Mouse (Mus musculus): Measurements from ENCODE around the gene Arhgef19. TPM values are rescaled to one million over a fixed set of nuclear protein-coding genes. Genes with fewer than 3 reads are reported as not detected.
A peak's percentile ranks its signal among the peaks of the same experiment; 100 is the strongest.

Arhgef19 gene
- polyA plus RNA-seq, 1 experiment from 2014 or later, result 10.9 TPM

GRCm38 (mm10) chr4:141281578-141281977, 42.3 kb downstream of the Arhgef19 start:
- Histone ChIP-seq H3K9me3 (replicated peaks) (no peaks in the 10 kb centered on the region), H3K36me3 (no peaks in the 10 kb centered on the region), H3K27me3 (peaks cover 29% of the 10 kb centered on the region), H3K4me1 (peaks cover 43% of the 10 kb centered on the region), H3K4me2 (replicated peaks) (no peak overlapping the region), H3K27ac (no peak overlapping the region), H3K9ac (no peak overlapping the region), H3K4me3 (no peak overlapping the region)
- WGBS, result 50% methylated on average over 1 of the region's 1 CpGs
- no peak for ATAC-seq (ENCODE audit: low FRiP score)

GRCm38 (mm10) chr4:141282087-141282486, 42.8 kb downstream of the Arhgef19 start:
- H3K9ac ChIP-seq, result no peak overlapping the region
- H3K27me3 ChIP-seq, result peaks cover 34% of the 10 kb centered on the region
- ATAC-seq (ENCODE audit: low FRiP score), result no peak
- H3K27ac ChIP-seq, result no peak overlapping the region
- H3K9me3 ChIP-seq (replicated peaks), result no peaks in the 10 kb centered on the region
- H3K36me3 ChIP-seq, result no peaks in the 10 kb centered on the region
- no peak overlapping the region for H3K4me2 ChIP-seq (replicated peaks)
- H3K4me1 ChIP-seq, result peaks cover 47% of the 10 kb centered on the region
- no peak overlapping the region for H3K4me3 ChIP-seq
- WGBS, result 74% methylated on average over 3 of the region's 3 CpGs

- H3K9ac ChIP-seq, result no peak overlapping the region
- no peak for ATAC-seq (ENCODE audit: low FRiP score)
- H3K4me1 ChIP-seq, result peaks cover 53% of the 10 kb centered on the region
- no peak overlapping the region for H3K27ac ChIP-seq
- H3K9me3 ChIP-seq (replicated peaks), result no peaks in the 10 kb centered on the region
- peaks cover 40% of the 10 kb centered on the region for H3K27me3 ChIP-seq
- no peaks in the 10 kb centered on the region for H3K36me3 ChIP-seq
- no peak overlapping the region for H3K4me2 ChIP-seq (replicated peaks)
- no peak overlapping the region for H3K4me3 ChIP-seq
- WGBS, result 48% methylated on average over 5 of the region's 5 CpGs
Measured at GRCm38 (mm10) chr4:141282623-141283022, 43.3 kb downstream of the Arhgef19 start.

GRCm38 (mm10) chr4:141283176-141283878, 44.0 kb downstream of the Arhgef19 start:
- H3K4me3 ChIP-seq, result no peak overlapping the region
- H3K27ac ChIP-seq, result no peak overlapping the region
- no peak for ATAC-seq (ENCODE audit: low FRiP score)
- no peak overlapping the region for H3K9ac ChIP-seq
- H3K27me3 ChIP-seq, result peaks cover 47% of the 10 kb centered on the region
- no peak overlapping the region for H3K4me2 ChIP-seq (replicated peaks)
- WGBS, result 63% methylated on average over 9 of the region's 12 CpGs
- H3K36me3 ChIP-seq, result no peaks in the 10 kb centered on the region
- no peaks in the 10 kb centered on the region for H3K9me3 ChIP-seq (replicated peaks)
- peaks cover 53% of the 10 kb centered on the region for H3K4me1 ChIP-seq

- Histone ChIP-seq H3K27ac (no peak overlapping the region), H3K4me2 (replicated peaks) (no peak overlapping the region), H3K4me1 (peaks cover 50% of the 10 kb centered on the region), H3K36me3 (no peaks in the 10 kb centered on the region), H3K4me3 (no peak overlapping the region), H3K9ac (0 out of 2 replicates have a peak overlapping the region, but pooled peaks have one; percentile 32), H3K27me3 (peaks cover 52% of the 10 kb centered on the region), H3K9me3 (replicated peaks) (no peaks in the 10 kb centered on the region)
- 19% methylated on average over 8 of the region's 8 CpGs for WGBS
- no peak for ATAC-seq (ENCODE audit: low FRiP score)
Measured at GRCm38 (mm10) chr4:141283879-141284411, 44.6 kb downstream of the Arhgef19 start.

GRCm38 (mm10) chr4:141284486-141284885, 45.2 kb downstream of the Arhgef19 start:
- Histone ChIP-seq H3K9ac (no peak overlapping the region), H3K4me3 (no peak overlapping the region), H3K4me2 (replicated peaks) (no peak overlapping the region), H3K9me3 (replicated peaks) (no peaks in the 10 kb centered on the region), H3K4me1 (peaks cover 45% of the 10 kb centered on the region), H3K36me3 (no peaks in the 10 kb centered on the region), H3K27me3 (peaks cover 57% of the 10 kb centered on the region), H3K27ac (no peak overlapping the region)
- WGBS, result 74% methylated on average over 3 of the region's 3 CpGs
- no peak for ATAC-seq (ENCODE audit: low FRiP score)

GRCm38 (mm10) chr4:141285128-141285527, 45.8 kb downstream of the Arhgef19 start:
- no peak overlapping the region for H3K9ac ChIP-seq
- no peaks in the 10 kb centered on the region for H3K9me3 ChIP-seq (replicated peaks)
- 18% methylated on average over 7 of the region's 8 CpGs for WGBS
- H3K27ac ChIP-seq, result no peak overlapping the region
- H3K36me3 ChIP-seq, result no peaks in the 10 kb centered on the region
- no peak overlapping the region for H3K4me2 ChIP-seq (replicated peaks)
- peaks cover 45% of the 10 kb centered on the region for H3K4me1 ChIP-seq
- peaks cover 64% of the 10 kb centered on the region for H3K27me3 ChIP-seq
- ATAC-seq (ENCODE audit: low FRiP score), result no peak
- H3K4me3 ChIP-seq, result no peak overlapping the region

GRCm38 (mm10) chr4:141286860-141287517, 47.7 kb downstream of the Arhgef19 start:
- Histone ChIP-seq H3K4me3 (no peak overlapping the region), H3K36me3 (no peaks in the 10 kb centered on the region), H3K9me3 (replicated peaks) (no peaks in the 10 kb centered on the region), H3K27ac (no peak overlapping the region), H3K27me3 (peaks cover 76% of the 10 kb centered on the region), H3K9ac (no peak overlapping the region; the same call in 1 of the 2 replicates), H3K4me1 (peaks cover 47% of the 10 kb centered on the region), H3K4me2 (replicated peaks) (peak overlapping the region; percentile 19; the same call in 1 of the 2 replicates)
- 13% methylated on average over 20 of the region's 20 CpGs for WGBS
- ATAC-seq (ENCODE audit: low FRiP score), result no peak

- Histone ChIP-seq H3K4me2 (replicated peaks) (peak overlapping the region; percentile 19; the same call in 1 of the 2 replicates), H3K9me3 (replicated peaks) (no peaks in the 10 kb centered on the region), H3K36me3 (no peaks in the 10 kb centered on the region), H3K4me1 (peaks cover 46% of the 10 kb centered on the region), H3K9ac (no peak overlapping the region), H3K27me3 (peaks cover 78% of the 10 kb centered on the region), H3K27ac (no peak overlapping the region), H3K4me3 (no peak overlapping the region)
- WGBS, result 9% methylated on average over 15 of the region's 15 CpGs
- ATAC-seq (ENCODE audit: low FRiP score), result no peak
Measured at GRCm38 (mm10) chr4:141287518-141288004, 48.3 kb downstream of the Arhgef19 start.

GRCm38 (mm10) chr4:141288152-141288551, 48.9 kb downstream of the Arhgef19 start:
- Histone ChIP-seq H3K9me3 (replicated peaks) (no peaks in the 10 kb centered on the region), H3K27ac (no peak overlapping the region), H3K9ac (no peak overlapping the region), H3K4me3 (no peak overlapping the region), H3K27me3 (peaks cover 84% of the 10 kb centered on the region), H3K36me3 (no peaks in the 10 kb centered on the region), H3K4me2 (replicated peaks) (no peak overlapping the region), H3K4me1 (peaks cover 46% of the 10 kb centered on the region)
- 27% methylated on average over 8 of the region's 8 CpGs for WGBS
- peak; percentile 47 for ATAC-seq (ENCODE audit: low FRiP score)

GRCm38 (mm10) chr4:141291571-141292375, 52.5 kb downstream of the Arhgef19 start:
- peaks cover 40% of the 10 kb centered on the region for H3K4me1 ChIP-seq
- H3K27ac ChIP-seq, result no peak overlapping the region
- ATAC-seq (ENCODE audit: low FRiP score), result no peak
- WGBS, result 2% methylated on average over 38 of the region's 47 CpGs
- peak overlapping the region; percentile 30 for H3K4me3 ChIP-seq
- H3K4me2 ChIP-seq (replicated peaks), result peak overlapping the region; percentile 69
- H3K9me3 ChIP-seq (replicated peaks), result no peaks in the 10 kb centered on the region
- no peak overlapping the region; the same call in 1 of the 2 replicates for H3K9ac ChIP-seq
- peaks cover 95% of the 10 kb centered on the region for H3K27me3 ChIP-seq
- no peaks in the 10 kb centered on the region for H3K36me3 ChIP-seq

GRCm38 (mm10) chr4:141295774-141296186, 56.5 kb downstream of the Arhgef19 start:
- Histone ChIP-seq H3K4me2 (replicated peaks) (peak overlapping the region; percentile 39), H3K36me3 (no peaks in the 10 kb centered on the region), H3K9ac (0 out of 2 replicates have a peak overlapping the region, but pooled peaks have one; percentile 38), H3K4me1 (peaks cover 22% of the 10 kb centered on the region), H3K27me3 (peaks cover 96% of the 10 kb centered on the region), H3K27ac (no peak overlapping the region), H3K4me3 (peak overlapping the region; percentile 3; the same call in 1 of the 2 replicates), H3K9me3 (replicated peaks) (no peaks in the 10 kb centered on the region)
- ATAC-seq (ENCODE audit: low FRiP score), result no peak
- WGBS, result 3% methylated on average over 15 of the region's 15 CpGs

All from hindbrain, embryonic 12.5 days (tissue).